Mouse (Mus musculus) embryonic fibroblast, embryonic 13.5 days (primary cell): ENCODE measurements around the gene Kcnh5.

ENCODE experiments used
- CTCF ChIP-seq: IDR thresholded peaks from 2 replicates; pipeline ENCODE4 v1.5.1; 2011; ENCODE audit warnings: mild to moderate bottlenecking, control low read depth, low read length, moderate library complexity, borderline replicate concordance; ENCODE audit not compliant: insufficient read depth
- POLR2A ChIP-seq: IDR thresholded peaks from 2 replicates; pipeline ENCODE4 v1.6.1; 2011; ENCODE audit warnings: low read depth, mild to moderate bottlenecking, control low read depth, low read length, moderate library complexity

DNA sequence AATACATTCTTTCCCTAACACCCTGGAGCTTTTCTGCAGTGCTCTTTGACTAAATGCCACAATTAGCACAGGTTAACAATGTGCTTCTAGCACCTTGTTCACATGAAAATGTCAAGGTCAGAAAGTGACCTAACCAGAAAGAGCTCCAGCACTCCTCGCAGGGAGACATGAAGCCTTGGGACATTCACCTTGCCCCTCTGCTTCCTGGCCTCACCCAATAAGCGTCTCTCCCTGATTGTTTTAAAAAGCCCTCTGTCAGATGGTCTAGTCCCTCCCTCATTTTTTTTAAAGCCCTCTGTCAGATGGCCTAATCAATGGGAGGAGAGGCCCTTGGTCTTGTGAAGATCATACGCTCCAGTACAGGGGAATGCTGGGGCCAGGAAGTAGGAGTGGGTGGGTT, 287.7 kb downstream of the Kcnh5 start:
- TF ChIP-seq CTCF (no peak), POLR2A (no peak)
